Mouse (Mus musculus): Measurements from ENCODE around the gene Wwc1.
A peak's percentile ranks its signal among the peaks of the same experiment; 100 is the strongest.

The Wwc1 gene

DNA sequence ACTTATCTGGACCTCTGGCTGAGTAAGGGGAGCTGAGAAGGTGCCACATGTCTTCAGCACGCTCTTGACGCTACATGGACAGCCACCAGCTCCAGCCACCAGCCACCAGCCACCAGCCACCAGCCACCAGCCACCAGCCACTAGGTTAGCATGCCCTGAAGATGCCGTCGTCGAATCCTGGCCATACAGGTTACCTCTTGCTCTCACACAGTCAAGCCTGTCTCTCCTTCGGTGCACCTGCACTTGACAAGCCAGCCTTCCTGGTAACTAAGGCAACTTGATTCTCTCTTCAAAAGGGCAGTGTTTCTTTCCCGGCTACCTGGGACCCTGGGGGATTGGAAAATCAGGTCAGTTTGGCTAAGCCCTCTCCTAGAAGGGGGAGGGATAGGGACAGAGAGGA lies 7.2 kb downstream of the Wwc1 start:
- no peak for DNase-seq (ENCODE audit: low read depth, low spot score)

DNA sequence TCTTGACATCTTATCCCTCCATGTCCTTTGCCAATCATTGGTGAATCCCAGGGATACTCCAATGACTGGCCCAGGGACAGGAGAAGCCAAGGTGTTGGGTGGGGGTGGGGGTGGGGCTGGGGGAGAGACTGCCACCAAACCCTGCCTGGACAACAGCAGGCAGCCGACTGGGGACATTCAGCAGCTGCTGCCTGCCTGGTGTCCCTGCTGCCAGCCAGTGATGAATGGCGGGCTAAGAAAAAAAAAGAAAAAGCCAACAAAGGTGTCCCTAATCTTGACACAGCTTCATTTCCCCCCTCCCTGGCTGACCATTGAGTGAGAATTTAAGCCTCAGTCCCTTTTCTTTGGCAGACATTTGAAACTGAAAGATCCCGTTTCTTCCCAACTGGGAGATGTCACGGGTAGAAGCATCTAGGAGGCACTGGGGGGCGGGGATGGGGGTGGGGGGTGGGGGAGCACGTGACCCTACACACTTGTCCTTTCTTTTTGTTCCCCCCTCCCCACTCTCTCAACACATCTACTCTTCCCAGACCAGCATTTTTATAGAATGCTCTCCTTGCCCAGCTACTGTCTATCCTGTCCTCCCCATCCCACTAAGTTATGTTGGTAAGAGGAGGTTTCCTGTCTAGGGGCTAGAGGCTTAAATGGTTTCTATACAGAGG lies 7.9 kb downstream of the Wwc1 start:
- no peak for DNase-seq (ENCODE audit: low read depth, low spot score)

DNA sequence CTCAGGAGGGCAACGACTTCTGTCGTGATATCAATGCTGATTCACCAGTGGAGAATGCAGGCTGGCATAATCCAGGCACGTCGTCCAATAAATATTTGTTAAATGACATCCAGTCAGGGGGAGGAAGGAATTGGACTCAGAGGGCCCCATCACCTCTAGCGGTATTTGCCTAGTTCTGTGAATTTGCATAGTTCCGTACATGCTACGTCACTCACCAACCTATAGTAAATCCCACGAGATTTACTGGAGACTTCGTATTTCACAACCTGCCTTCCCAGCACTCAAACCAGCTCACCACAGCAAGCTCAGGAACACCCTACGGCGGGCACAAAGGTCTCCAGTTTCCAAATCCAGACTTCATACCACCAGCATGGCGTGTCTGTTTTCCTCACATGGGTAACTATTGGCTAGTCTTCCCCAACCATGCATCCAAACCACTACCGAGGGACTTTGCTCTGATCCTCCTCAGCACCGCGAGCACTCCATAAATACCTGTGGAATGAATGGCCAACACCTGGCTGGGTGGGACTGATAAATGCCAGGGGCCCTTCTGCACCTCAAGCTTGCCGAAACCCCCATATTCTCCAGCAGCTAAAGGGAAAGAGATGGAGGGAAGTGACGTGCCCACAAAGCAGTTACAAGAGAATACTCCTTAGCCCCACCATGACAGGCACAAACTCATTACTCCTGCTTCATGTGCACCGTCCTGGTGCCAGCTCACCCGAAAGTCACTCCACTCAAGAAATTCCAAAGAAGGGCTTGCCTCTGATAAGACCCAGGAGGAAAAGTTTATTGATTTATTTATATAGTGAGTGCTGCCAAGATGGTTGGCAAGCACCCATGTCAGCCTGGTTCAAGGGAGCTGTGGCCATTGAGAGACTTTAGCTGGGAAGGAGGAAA lies 9.3 kb downstream of the Wwc1 start:
- no peak for DNase-seq (ENCODE audit: low read depth, low spot score)

DNA sequence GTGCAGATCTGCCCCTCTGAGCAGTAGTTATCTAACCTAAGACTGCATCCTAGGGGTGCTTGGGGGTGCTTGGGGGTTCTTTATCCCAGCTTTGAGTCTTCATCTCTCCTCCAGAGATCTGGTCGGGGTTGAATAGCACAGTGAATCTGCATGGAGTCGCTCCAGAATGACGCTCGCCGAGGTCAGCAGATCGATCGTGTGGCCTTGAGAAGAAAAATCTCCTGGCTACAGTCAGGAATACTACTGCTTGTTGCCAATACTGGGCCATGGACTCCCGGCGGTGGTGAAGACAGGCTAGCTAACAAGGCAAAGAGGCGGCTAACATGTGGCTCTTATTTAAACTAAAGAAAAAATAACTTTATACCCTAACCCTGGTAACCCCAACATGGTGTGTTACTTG lies 12.0 kb downstream of the Wwc1 start:
- no peak for DNase-seq (ENCODE audit: low read depth, low spot score)

DNA sequence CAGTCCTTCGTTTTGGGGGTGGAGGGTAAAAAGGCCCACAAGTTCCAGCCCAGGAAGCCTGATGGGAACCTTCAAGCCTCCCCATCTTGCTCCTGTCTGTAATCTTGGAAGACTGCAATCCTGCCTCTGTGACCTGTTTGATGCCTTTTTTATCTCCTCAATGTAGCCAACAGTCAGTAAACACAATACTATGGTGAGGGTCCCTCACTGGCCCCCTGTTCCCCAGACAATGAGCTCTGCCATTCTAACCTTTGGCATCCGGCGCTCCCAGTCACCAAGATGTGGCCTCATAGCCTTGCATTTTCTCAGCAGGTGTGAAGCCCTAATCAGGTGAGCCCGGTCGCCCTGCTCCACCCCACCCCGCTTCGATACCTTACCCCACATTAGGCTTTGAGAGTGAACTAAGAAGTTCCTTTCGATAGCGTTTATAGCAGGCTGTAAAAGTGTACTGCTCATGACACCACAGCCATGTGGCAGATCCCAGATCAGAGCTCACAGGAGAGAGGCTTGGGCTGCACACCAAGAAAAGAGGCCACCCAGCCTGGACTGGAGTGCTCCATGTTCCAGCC lies 16.3 kb downstream of the Wwc1 start:
- no peak for DNase-seq (ENCODE audit: low read depth, low spot score)

DNA sequence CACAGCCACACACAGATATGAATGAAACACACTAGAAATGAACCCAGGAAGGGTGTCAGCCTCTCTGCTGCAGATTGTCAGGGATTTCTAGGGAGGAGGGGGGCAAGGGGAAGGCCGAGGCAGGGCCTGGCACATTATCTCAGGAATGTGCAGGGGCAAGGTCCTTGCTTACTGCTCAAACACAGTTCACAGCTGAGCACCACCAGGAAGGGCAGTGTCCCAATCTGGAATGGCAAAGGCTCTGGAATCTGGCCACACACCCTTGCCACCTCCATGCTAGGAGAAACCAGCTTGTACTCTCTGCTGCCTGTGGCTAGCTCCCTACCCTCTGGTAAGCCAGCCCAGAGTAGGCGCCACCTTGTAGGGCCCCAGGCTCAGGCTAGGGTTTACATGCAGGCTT lies 16.8 kb downstream of the Wwc1 start:
- DNase-seq (ENCODE audit: low read depth, low spot score): no peak

DNA sequence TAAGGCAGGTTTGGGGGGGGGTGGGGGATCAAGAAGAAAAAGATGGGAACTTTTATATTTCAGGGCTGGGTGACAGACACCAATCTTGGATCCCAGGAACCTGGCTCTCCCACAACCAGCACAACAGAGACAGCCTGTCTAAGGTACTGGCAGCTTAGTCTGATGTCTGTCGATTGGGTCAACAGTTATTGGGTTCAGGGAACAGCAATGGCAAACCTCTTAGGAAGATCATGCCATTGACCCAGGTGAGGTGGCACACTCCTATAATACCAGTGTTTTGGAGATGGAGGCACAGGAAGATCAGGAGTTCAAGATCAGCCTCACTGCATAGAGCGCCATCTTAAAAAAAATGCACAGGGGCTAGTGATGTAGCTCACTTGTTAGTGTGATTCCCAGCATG lies 17.9 kb downstream of the Wwc1 start:
- no peak for DNase-seq (ENCODE audit: low read depth, low spot score)

DNA sequence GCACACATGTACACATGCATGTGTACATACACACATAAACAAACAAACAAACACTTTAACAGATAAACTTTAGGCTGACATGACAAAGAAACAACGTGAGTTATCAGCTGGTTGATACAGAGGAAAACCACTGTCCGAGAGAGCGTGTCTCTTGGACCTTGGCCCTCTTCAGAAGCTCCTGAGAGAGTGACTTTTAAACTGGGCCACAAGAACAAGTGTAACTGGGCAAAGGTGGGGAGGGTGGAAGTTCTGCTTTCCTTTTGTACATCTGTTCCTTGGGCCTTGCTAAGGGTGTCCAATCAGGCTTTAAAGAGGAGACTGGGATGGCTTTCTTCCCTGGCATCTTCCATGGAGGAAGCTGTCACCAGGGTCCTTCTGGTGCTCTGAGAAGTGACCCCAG lies 21.1 kb downstream of the Wwc1 start:
- DNase-seq (ENCODE audit: low read depth, low spot score): no peak

DNA sequence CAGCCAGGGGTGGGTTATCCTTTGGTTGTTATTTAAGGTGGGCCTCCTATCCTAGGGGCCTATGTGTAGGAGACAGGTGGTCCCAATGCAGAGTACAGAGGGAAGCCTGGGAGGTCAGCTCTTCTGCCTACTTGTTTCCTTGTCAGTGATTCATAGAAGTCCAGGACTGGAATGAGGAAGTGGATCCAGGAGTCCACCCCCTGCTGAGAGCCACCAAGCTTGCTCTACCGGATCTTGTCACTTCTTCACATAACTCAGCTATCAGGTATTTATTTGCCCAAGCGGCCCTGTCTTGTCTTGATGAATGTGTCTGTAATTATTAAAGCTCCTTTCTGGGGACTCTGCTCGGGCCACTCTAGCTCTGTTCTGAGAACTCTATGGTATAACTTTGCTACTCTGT lies 24.8 kb downstream of the Wwc1 start:
- DNase-seq (ENCODE audit: low read depth, low spot score): no peak

DNA sequence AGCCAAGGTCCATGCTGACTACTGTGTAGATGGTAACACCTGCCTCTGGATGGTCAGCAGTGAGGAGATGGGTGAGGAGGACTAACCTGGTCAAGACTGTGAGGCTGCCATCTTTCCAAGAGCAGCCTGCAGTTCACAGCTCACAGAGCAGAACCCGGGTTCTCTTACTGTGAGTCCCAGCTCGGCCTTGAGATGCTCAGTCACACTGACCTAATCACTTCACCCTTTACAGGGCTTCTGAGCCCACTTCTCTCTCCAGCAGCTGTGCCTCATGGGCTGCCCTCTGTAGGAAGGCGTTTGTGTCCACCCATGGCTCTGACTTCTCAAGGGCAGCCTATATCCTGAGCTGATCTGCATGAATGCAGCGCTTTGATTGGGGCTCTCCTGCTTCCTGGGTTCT lies 27.1 kb downstream of the Wwc1 start:
- DNase-seq (ENCODE audit: low read depth, low spot score): no peak

DNA sequence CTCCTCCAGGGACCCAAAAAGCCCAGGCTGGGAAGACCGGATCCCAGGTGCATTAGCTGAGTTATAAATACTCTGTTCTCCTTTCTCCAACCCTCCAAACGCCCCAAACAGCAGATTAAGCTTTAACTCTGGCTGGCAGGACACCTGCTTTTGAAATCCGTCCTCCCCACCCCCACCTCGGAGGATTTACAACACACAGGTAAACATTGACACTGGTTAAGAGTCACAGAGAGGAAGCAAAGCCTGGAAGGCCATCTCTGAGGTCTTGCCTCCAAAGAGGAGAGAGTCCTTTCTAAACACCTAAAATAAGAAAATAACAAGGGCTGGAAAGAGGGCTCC lies 28.6 kb downstream of the Wwc1 start:
- DNase-seq (ENCODE audit: low read depth, low spot score): no peak

DNA sequence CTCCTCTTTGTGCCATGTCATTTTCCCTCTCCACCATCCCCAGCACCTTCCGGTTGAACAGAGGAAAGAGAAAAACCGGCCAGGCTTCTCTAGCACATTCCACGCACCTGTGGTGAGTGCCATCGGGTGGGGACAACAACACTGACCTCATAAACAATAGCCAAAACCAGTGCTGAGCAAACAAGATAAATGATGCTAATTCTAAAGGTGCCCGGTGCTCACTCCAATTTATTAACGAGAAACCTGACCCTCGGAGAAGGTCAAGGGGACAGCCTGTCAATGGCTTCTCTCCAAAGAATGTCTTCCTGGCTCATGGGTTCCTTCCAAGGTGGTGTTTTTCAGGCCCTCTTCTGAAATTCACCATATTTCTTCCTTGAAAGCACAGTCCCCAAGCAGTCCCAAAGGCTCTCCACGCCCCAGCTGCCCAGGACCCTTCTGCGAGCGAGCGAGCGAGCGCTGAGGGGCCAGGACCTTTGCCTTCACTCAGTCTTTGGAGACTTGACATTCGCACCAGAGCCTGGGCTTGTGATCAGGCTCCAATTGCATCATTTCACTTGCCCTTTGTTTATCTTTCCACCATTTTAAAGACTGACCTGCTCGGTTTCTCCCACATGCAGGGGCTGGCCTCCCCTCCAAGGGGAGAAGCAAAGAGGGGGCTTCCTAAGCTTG lies 29.1 kb downstream of the Wwc1 start:
- no peak for DNase-seq (ENCODE audit: low read depth, low spot score)

DNA sequence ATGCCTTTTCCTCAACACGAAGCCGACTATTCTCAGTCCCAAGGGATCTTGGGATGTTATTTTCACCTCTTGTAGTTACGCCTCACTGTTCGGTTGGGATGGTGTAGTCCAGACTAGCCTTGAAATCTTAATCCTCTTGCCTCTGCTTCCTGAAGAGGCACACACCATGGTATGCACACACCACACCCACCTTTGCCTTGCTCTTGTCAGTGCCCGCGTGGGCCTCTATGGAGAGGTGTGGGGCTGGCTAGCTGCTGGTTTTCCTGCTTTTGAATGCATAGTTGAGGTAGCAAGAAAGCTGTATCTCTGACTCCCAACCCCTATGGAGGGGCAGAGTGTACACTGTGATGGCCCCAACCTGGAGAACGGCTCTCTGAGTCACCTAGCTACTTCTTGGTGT lies 29.9 kb downstream of the Wwc1 start:
- DNase-seq (ENCODE audit: low read depth, low spot score): no peak

DNA sequence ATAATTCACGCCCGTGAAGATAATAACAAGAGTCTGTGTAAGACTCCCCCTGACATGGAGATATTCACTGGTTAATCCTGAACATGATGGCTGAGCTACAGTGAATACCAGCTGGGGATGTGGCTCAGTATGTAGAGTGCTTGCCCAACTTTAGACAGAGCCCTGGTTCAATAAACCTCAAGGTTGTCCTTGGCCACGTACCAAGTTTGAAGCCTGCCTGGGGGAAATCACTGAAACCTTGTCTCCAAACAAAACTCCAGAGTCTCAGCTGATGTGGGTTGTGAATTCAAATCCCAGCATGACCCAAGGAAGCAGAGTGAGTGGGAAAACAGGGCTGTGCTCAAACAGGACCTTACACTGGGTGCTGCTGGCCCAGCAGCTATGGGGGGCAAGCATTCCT lies 30.3 kb downstream of the Wwc1 start:
- DNase-seq (ENCODE audit: low read depth, low spot score): no peak

DNA sequence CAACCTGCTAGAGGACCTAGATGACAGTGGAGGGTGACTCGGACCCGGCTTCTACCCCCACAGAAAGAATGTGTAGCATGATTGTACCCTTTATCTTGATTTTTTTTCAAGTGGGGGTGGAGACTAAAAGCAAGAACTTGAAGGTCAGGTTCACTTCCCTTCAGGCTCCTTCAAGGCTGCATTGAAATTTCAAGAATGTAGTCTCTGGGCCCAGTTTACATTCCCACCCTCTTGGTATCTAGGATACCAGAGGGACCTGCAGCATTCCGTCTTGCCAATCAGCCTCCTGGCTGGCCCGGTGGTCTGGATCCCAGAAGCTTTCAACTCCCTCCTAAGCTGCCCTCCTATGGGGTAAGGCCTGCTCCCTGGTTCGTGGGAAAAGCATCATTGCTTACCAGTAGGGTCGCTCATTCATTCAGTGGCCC lies 31.9 kb downstream of the Wwc1 start:
- no peak for DNase-seq (ENCODE audit: low read depth, low spot score)

DNA sequence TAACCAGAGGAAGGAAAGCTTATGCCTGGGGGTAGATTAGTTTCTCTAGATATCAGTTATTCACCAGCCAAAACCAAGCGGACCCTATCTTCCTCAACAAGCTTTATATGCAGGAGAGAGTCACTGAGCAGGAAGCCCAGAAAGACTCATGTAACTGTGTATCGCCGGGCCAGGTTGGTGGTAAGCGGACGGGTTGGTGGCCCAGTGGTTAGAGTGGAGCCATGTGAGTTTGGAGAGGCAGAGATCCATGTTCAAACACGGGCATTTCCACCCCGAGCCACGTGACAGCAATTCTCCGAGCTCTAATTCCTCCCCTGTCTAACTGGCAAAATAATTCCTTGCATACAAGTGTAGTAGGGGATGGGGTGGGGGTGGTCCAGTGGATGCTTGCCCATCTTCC lies 32.4 kb downstream of the Wwc1 start:
- no peak for DNase-seq (ENCODE audit: low read depth, low spot score)

DNA sequence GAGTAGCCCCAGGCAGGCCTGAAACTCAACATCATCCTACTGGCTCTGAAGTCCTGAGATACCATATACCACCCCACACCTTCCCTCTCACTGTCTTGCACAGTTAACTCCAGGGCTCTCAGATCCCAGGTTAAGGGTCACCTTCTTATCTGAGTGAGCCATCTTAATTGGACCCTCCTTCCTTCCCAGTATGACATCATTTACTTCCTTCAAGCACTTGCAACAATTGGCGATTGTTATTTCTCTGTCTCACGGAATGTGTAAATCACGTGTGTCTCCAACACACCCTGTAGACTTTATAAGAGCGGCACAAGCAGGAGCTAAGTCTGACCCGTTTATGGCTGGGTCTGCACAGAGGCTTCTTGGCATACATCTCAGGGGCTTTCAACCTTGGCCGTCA lies 35.1 kb downstream of the Wwc1 start:
- DNase-seq (ENCODE audit: low read depth, low spot score): no peak

DNA sequence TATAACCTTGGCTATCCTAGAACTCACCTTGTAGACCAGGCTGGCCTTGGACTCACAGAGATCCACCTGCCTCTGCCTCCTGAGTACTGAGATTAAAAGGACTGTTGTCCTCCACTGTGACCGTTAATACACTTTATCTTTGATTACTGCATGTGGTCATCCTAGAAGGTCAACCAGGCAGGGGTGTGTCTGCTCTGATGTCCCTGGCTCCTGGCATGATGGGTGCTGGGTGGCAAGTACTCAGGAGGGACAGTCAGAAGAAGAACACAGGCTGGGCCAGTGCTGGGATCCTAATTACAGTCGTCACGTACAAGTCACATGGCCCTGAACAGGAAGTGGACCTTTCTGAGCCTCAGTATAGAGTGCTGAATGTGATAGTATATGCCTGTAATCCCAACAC lies 38.7 kb downstream of the Wwc1 start:
- DNase-seq (ENCODE audit: low read depth, low spot score): no peak

DNA sequence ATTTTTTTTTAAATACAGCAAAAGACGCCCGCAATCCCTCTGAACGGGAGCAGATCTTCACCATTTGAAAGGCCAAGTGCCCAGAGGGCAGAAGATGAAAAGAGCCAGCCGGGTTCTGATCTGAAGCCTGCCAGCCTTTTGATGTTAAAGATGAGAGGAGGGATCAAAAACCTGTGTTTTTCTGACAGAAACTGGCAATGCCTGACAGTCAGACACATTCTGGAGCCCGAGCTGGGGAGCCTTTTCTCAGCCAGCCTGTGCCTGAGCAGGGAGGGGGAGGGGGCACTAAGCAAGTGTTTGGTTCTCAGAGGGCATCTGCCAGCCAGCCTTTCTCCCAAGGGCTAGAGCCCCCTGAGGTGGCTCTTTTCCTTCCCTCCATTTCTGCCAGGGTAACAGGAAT lies 39.3 kb downstream of the Wwc1 start:
- peak; percentile 41 for DNase-seq (ENCODE audit: low read depth, low spot score)

DNA sequence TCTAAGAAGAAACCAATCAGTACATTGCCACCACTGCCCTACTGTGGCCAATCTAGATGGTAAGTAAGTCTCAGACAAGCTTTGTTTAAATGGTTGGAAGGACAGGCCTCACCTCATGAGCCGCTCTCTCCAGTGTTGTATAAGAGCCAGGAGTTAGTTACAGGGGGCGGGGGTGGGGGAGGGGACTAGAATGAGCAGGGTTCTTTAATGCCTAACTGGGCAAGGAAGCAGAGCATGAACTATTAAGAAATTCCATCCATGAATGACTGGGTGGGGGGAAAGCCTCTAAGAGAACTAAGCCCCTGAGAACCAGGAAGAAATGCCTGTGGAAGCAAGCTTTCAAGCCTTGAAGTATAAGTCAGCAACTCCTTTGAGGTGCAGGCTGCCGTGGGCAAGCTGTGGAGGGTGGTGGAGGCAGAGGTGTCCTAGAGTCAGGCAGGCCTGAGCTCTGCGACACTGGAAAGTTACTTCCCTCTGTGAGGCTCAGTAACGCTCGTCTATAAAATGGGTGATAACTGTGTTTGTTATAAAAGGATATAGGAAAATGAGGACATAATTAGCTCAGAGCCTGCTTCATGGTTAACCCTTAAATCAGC lies 41.4 kb downstream of the Wwc1 start:
- no peak for DNase-seq (ENCODE audit: low read depth, low spot score)

DNA sequence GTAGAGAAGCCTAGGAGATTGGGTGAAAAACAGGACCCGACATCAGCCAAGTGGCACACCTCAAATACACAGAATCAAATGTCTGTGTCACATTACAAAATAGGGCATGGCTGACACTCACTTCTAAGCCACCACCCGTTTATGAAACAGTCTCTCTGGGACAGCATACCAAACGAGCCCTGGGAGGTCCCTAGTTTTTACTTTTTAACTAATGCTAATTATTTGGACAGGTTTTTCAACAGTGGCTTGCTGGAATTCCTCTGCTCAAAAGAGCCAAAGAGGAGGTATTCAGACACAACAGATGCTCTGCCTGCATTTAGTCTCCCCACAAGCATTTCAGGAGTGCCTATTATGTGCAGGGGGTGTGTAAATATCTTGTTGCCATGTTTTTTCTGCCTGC lies 44.7 kb downstream of the Wwc1 start:
- no peak for DNase-seq (ENCODE audit: low read depth, low spot score)

DNA sequence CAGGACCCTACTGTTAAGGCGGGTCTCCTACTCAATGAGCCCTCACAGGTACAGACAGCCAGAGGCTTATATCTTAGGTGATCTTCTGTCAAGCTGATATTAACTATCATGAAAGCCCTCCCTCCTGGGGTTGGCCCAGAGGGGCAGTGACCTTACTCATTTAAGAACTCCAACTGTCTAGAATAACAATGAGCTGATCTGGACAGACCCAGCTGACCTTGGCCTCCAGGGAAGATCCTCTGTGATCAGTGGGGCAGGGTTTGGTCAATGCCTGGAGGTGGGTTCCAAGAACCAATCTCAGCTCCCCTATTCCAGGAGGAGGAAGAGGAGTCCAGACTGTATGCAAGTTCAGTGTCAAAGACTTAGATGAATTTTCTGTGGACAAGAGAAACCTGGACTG lies 45.2 kb downstream of the Wwc1 start:
- no peak for DNase-seq (ENCODE audit: low read depth, low spot score)

Data from brain, adult 2 months (tissue).